Mouse (Mus musculus): Measurements from ENCODE around the gene Ski. TPM values are rescaled to one million over a fixed set of nuclear protein-coding genes. Genes with fewer than 3 reads are reported as not detected.

Gene Ski
- polyA plus RNA-seq, 1 experiment: 105 TPM

DNA sequence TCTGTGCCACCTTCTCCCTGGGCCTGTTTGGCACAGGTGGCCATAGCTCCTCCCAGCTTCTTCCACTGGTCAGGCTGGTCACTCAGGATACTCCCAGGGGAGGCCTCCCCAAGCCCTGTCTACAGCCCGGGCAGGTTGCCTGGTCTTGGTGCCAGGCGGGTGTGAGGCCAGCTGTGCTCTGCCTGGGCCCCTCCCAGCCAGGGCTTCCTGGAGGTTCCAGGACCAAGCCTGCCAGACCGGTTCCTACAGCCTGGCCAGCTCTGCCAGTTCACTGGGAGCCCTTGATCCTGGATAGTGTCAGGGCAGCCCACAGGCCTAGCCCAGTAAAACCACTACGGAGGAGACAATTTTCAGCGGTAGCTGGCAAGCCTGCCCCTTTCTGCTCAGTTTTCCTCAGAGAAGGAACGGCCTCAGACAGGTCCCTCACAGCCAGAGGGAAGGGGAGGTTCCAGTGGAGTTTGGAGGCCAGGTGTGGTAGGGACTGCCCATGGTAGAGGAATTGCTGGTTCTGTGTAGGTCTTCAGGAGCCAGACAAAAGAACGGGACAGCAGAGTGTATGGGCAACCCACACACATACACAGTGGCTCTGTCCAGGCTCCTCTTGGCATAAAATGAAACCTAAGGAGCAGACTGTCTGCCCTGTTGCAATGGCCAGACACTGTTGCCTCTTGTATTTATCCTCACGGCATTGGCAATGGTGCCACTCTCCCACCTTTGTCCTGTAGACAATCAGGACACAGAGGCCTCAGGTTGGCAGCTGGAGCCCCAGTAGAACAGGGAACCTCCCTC, 73.3 kb downstream of the Ski start:
- H3K4me1 ChIP-seq (ENCODE audit: control insufficient read depth, insufficient read depth, low read length): peaks cover 23% of the 10 kb centered on the region
- peak; percentile 84 for DNase-seq
- 39% methylated on average over 8 of the region's 8 CpGs for whole genome bisulfite sequencing
- H3K4me3 ChIP-seq (replicated peaks; ENCODE audit: extremely low read depth, low read depth, low read length): no peak overlapping the region
- TF ChIP-seq CTCF (IDR thresholded peaks at IDR 0.05; ENCODE audit: insufficient read depth, low read length) (no peak), POLR2A (IDR thresholded peaks at IDR 0.05; ENCODE audit: borderline replicate concordance, extremely low read depth, low read depth, low read length) (peak; percentile 11; the same call in 1 of the 2 replicates)

DNA sequence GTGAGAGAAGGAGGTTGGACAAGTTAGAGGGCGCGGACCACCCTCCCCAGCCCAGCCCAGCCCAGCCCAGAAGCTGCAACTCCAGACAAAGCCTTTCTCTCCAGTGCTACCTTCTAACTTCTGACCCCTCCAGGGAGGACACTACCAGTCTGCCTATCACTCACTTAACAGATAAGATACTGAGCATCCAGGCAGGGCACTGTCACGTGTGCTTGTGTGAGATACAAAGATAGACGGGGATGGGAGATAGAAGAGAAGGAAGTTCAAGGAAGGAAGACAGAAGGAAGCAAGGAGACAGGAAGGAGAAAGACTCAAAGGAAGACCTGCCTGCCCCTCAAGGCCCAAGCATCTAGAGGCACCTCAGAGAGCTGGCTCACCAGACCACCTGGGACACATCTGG, 73.9 kb downstream of the Ski start:
- no peak for TF ChIP-seq POLR2A (IDR thresholded peaks at IDR 0.05; ENCODE audit: borderline replicate concordance, extremely low read depth, low read depth, low read length)
- no peak for TF ChIP-seq CTCF (IDR thresholded peaks at IDR 0.05; ENCODE audit: insufficient read depth, low read length)
- Histone ChIP-seq H3K4me1 (ENCODE audit: control insufficient read depth, insufficient read depth, low read length) (peaks cover 27% of the 10 kb centered on the region), H3K4me3 (replicated peaks; ENCODE audit: extremely low read depth, low read depth, low read length) (no peak overlapping the region)
- no peak for DNase-seq
- 64% methylated on average over 4 of the region's 4 CpGs for WGBS

DNA sequence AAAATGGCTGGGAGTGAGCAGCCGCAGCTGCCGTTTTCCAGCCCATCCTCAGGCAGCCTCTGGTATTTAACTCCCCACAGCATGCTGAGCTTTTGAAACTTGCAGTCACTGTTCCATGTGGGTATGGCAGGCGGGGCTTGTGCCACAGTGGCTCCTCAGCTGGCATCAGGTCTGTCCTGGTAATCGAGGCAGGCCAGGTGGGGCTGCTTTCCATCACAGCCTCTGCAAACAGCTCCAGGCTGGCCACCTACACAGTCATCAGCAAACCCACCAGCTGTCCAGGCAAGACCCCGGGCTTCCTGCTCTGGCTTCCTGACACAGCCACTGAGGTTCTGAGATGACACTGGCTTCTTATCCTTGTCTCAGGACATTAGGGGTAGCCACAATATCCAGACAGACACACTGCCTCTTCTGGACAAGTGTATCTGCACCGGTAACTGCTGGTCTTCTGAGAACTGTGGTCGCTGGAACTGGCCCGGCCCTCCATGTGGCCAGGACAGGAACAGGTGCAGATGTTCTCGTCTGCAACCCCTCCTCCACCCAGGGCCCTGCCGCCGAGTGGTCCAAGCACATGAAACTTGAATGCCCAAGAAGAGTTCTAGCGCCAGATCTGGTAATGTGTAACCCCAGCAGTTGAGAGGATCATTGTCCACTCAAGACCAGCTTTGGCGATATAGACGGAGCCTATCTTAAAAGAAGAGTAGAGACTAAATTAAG, 76.1 kb downstream of the Ski start:
- 62% methylated on average over 14 of the region's 14 CpGs for WGBS
- Histone ChIP-seq H3K4me3 (replicated peaks; ENCODE audit: extremely low read depth, low read depth, low read length) (no peak overlapping the region), H3K4me1 (ENCODE audit: control insufficient read depth, insufficient read depth, low read length) (peaks cover 19% of the 10 kb centered on the region)
- DNase-seq: no peak
- TF ChIP-seq POLR2A (IDR thresholded peaks at IDR 0.05; ENCODE audit: borderline replicate concordance, extremely low read depth, low read depth, low read length) (no peak), CTCF (IDR thresholded peaks at IDR 0.05; ENCODE audit: insufficient read depth, low read length) (no peak)

DNA sequence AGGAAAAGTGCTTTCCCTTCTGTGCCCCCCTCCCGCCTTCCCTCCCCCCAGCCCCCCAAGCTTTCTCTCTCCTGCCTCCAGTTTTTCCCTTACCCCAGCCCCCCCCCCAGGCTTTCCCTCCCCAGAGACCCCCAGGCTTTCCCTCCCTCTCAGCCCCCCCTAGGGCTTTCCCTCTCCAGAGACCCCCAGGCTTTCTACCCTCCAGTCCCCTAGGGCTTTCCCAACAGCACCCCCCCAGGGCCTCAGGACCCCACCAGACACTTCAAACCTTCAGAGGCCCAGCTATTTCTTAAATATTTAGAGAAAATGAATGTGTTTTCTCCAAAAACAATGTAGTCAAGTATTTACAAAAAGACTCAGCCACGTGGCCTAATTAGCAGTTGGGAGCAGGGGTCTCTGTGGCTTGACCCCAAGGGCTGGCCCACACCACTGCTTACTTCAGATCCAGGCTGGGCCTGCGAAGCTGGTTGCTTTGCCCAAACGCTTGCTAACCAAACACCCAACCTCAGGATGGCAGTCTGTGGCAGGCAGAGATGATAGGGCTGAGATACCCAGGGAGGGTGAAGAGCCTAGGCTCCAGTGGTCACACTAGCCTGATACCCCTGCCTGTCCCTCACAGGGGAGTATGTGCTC, 77.7 kb downstream of the Ski start:
- DNase-seq: no peak
- 55% methylated on average over 4 of the region's 4 CpGs for WGBS
- peaks cover 19% of the 10 kb centered on the region; the same call in 1 of the 2 replicates for H3K4me1 ChIP-seq (ENCODE audit: control insufficient read depth, insufficient read depth, low read length)
- no peak overlapping the region for H3K4me3 ChIP-seq (replicated peaks; ENCODE audit: extremely low read depth, low read depth, low read length)
- TF ChIP-seq CTCF (IDR thresholded peaks at IDR 0.05; ENCODE audit: insufficient read depth, low read length) (no peak), POLR2A (IDR thresholded peaks at IDR 0.05; ENCODE audit: borderline replicate concordance, extremely low read depth, low read depth, low read length) (no peak)

DNA sequence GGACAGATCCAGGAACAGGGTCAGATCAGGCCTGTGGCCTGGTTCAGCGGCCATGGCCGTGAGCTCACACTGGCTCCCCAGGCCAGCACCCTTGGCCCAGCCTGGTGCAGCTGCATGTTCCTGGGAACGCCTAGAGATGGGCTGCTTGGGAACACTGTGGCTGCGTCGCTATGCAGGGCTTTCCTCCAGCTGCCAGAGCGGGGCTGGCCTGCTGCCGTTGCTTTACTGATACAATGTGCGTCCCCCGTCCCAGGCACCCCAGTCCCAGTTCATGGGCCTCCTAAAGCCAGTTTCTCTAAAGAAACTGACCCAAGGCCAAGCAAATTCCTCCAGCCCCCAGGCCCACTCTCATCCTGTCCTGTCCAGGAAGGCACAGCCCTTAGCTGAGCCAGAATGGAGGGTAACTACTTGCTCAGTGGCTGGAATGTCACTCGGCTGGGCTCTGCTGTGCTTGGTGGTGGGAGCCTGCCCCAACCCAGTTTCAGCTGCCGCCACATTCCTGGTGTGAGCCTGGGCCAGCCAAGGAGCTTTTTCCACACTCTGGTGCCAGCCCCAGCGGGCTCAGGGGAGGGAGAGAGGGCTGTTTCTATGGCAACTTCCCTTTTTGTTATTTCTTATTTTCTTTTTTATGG, 78.4 kb downstream of the Ski start:
- H3K4me3 ChIP-seq (replicated peaks; ENCODE audit: extremely low read depth, low read depth, low read length): no peak overlapping the region
- H3K4me1 ChIP-seq (ENCODE audit: control insufficient read depth, insufficient read depth, low read length): peaks cover 19% of the 10 kb centered on the region; the same call in 1 of the 2 replicates
- WGBS: 47% methylated on average over 12 of the region's 12 CpGs
- DNase-seq: no peak
- no peak for TF ChIP-seq CTCF (IDR thresholded peaks at IDR 0.05; ENCODE audit: insufficient read depth, low read length)
- no peak for TF ChIP-seq POLR2A (IDR thresholded peaks at IDR 0.05; ENCODE audit: borderline replicate concordance, extremely low read depth, low read depth, low read length)

DNA sequence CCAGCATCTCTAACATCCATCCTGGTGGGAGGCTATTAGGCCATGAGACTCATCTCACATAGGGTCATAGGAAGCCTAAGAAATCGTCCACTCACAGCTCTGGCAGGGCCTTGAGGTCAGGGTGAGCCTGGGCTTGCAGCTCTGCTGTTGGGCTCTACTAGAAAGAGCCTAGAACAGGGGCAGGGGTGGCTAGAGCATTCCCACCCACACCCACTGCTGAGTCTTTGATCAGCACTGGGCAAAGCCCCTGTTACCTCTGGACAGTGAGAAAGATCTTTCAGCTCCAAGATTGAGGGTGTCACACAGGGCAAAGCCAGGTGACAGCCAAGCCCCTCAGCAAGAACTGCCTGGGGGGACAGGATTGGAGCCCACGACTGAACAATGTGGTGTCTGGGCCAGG, 79.0 kb downstream of the Ski start:
- Histone ChIP-seq H3K4me3 (replicated peaks; ENCODE audit: extremely low read depth, low read depth, low read length) (no peak overlapping the region), H3K4me1 (ENCODE audit: control insufficient read depth, insufficient read depth, low read length) (peaks cover 15% of the 10 kb centered on the region; the same call in 1 of the 2 replicates)
- DNase-seq: no peak
- WGBS: 51% methylated on average over 2 of the region's 2 CpGs
- TF ChIP-seq CTCF (IDR thresholded peaks at IDR 0.05; ENCODE audit: insufficient read depth, low read length): no peak
- no peak for TF ChIP-seq POLR2A (IDR thresholded peaks at IDR 0.05; ENCODE audit: borderline replicate concordance, extremely low read depth, low read depth, low read length)

DNA sequence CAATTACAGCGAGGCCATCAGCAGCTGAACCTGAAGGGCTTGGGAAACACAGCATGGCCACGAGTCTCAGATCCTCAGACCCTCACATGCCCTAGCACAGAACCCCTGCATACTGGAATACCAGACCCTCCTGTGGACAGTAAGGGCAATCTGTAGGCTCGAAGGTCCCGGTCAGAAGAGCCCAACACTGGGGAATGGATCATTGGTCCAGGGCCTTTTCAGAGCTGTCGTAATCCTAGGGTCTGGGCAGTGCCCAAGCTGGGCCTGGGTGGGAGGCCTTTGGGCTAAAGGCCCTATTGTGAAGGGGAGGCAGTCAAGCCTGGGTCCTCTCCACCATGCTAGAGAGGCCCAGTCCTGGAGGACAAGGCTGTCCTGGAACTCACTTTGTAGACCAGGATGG, 79.6 kb downstream of the Ski start:
- Histone ChIP-seq H3K4me1 (ENCODE audit: control insufficient read depth, insufficient read depth, low read length) (peaks cover 15% of the 10 kb centered on the region; the same call in 1 of the 2 replicates), H3K4me3 (replicated peaks; ENCODE audit: extremely low read depth, low read depth, low read length) (no peak overlapping the region)
- DNase-seq: no peak
- WGBS: 85% methylated on average over 5 of the region's 5 CpGs
- TF ChIP-seq POLR2A (IDR thresholded peaks at IDR 0.05; ENCODE audit: borderline replicate concordance, extremely low read depth, low read depth, low read length) (no peak), CTCF (IDR thresholded peaks at IDR 0.05; ENCODE audit: insufficient read depth, low read length) (no peak)

DNA sequence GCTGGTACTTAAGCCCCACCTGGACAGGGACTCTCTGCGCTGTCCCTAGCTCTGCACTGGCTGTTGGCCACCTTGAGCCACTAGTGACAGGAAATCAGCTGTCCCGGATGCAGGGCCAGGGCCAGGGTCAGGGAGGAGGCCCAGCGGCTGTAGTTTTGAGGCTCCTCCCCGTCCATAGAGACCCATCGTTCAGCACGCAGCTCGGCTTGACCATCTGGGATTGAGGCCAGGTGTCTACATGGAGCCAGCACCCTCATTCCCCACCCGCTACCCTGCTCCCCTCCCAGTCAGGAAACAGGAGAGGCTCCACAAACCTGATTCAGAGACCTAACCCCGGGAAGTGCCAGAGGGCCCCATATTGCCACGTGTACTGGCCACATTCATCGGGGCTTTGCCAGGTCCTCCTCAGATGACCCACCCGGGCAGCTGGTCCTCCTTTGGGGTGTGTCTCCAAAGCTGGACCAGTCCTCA, 81.6 kb downstream of the Ski start:
- WGBS: 24% methylated on average over 12 of the region's 12 CpGs
- peaks cover 15% of the 10 kb centered on the region; the same call in 1 of the 2 replicates for H3K4me1 ChIP-seq (ENCODE audit: control insufficient read depth, insufficient read depth, low read length)
- DNase-seq: peak; percentile 44
- no peak for TF ChIP-seq CTCF (IDR thresholded peaks at IDR 0.05; ENCODE audit: insufficient read depth, low read length)
- no peak for TF ChIP-seq POLR2A (IDR thresholded peaks at IDR 0.05; ENCODE audit: borderline replicate concordance, extremely low read depth, low read depth, low read length)
- no peak overlapping the region for H3K4me3 ChIP-seq (replicated peaks; ENCODE audit: extremely low read depth, low read depth, low read length)

DNA sequence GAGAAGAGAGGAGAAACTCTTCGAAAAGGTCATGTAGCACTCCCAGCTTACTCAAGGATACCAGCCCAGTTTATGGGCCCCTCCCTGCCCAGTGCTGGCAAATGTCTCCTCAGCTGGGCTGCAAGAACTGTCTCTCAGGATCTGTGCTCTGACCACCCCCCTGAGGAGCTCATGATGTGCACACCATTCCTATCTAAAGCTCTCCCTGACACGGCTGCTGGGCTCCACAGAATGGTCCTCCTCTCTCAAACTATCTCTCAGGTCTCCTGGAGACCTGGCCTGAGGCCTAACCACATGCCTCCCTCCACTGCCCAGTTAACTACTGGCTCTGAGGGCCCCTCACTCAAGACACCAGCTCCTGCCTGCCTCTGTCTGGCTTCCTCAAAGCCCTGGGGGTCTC, 82.2 kb downstream of the Ski start:
- WGBS: 61% methylated on average over 2 of the region's 2 CpGs
- no peak for DNase-seq
- Histone ChIP-seq H3K4me3 (replicated peaks; ENCODE audit: extremely low read depth, low read depth, low read length) (no peak overlapping the region), H3K4me1 (ENCODE audit: control insufficient read depth, insufficient read depth, low read length) (peaks cover 15% of the 10 kb centered on the region; the same call in 1 of the 2 replicates)
- TF ChIP-seq POLR2A (IDR thresholded peaks at IDR 0.05; ENCODE audit: borderline replicate concordance, extremely low read depth, low read depth, low read length) (no peak), CTCF (IDR thresholded peaks at IDR 0.05; ENCODE audit: insufficient read depth, low read length) (no peak)

Measured in lung, adult 2 months (tissue).